Mouse (Mus musculus): ENCODE results near the gene St8sia1. TPM values are rescaled to one million over a fixed set of nuclear protein-coding genes. Genes with fewer than 3 reads are reported as not detected.
A peak's percentile ranks its signal among the peaks of the same experiment; 100 is the strongest.

The St8sia1 gene
- polyA plus RNA-seq, 1 experiment from 2014 or later = 2.3 TPM

DNA sequence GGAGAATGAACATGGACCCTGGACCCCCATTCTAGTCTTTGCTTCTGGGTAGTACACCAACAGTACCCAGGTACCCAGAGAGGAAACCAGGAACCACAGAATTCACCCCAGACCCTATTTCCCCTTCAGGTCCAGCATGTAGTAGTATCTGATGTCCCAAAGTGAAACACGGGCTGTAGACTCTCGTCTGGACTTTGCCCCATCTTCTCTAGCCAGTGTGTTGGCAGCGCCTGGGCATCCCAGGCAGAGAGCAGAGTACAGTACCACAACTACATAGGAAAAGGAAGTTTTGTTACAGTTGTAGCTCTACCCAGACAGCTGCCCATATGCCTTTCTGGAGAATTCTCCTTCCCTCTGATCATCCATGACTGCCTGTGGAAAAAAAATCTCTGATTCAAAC is 134.0 kb downstream of the St8sia1 start:
- Histone ChIP-seq H3K36me3 (ENCODE audit: insufficient read depth, low read length) (no peaks in the 10 kb centered on the region), H3K4me1 (replicated peaks; ENCODE audit: insufficient read depth, low read length) (no peaks in the 10 kb centered on the region), H3K9ac (ENCODE audit: low read depth, low read length) (no peak overlapping the region), H3K27ac (no peak overlapping the region), H3K4me2 (ENCODE audit: low read length) (no peak overlapping the region), H3K27me3 (ENCODE audit: insufficient read depth, low read length) (no peaks in the 10 kb centered on the region), H3K9me3 (replicated peaks; ENCODE audit: low read length) (no peaks in the 10 kb centered on the region), H3K4me3 (replicated peaks; ENCODE audit: low read depth, low read length) (no peak overlapping the region)
- ATAC-seq (replicated peaks; ENCODE audit: low FRiP score, low read depth) (no peak), DNase-seq (ENCODE audit: low spot score) (no peak)
- WGBS = 91% methylated on average over 3 of the region's 3 CpGs
- no peak for TF ChIP-seq CTCF (IDR thresholded peaks at IDR 0.05; ENCODE audit: low read depth)

DNA sequence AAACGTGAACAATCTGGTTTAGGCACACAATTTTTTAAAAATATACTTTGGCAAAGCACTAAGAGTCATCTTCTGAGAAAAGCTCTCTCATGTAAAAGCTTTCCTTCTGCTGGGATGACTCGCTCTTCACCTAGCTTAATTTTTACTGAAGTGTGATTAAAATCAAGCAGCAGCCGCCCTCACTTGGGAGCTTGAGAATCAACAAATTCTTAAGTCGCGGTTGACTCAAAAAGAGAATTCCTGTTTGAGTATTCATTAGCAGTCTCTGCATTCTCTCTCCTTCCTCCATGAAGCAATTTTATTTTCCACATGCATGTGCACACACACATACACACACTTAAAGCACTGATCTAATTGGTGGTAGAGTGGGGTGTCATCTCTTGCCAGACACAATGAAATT is 138.8 kb downstream of the St8sia1 start:
- no peak overlapping the region for H3K4me2 ChIP-seq (ENCODE audit: low read length)
- no peaks in the 10 kb centered on the region for H3K36me3 ChIP-seq (ENCODE audit: insufficient read depth, low read length)
- no peak overlapping the region for H3K9ac ChIP-seq (ENCODE audit: low read depth, low read length)
- H3K4me3 ChIP-seq (replicated peaks; ENCODE audit: low read depth, low read length) = no peak overlapping the region
- ATAC-seq (replicated peaks; ENCODE audit: low FRiP score, low read depth) (no peak), DNase-seq (ENCODE audit: low spot score) (no peak)
- no peak overlapping the region for H3K27ac ChIP-seq
- H3K4me1 ChIP-seq (replicated peaks; ENCODE audit: insufficient read depth, low read length) = no peaks in the 10 kb centered on the region
- no peaks in the 10 kb centered on the region for H3K27me3 ChIP-seq (ENCODE audit: insufficient read depth, low read length)
- 65% methylated on average over 5 of the region's 5 CpGs for whole genome bisulfite sequencing
- H3K9me3 ChIP-seq (replicated peaks; ENCODE audit: low read length) = no peaks in the 10 kb centered on the region
- no peak for TF ChIP-seq CTCF (IDR thresholded peaks at IDR 0.05; ENCODE audit: low read depth)

DNA sequence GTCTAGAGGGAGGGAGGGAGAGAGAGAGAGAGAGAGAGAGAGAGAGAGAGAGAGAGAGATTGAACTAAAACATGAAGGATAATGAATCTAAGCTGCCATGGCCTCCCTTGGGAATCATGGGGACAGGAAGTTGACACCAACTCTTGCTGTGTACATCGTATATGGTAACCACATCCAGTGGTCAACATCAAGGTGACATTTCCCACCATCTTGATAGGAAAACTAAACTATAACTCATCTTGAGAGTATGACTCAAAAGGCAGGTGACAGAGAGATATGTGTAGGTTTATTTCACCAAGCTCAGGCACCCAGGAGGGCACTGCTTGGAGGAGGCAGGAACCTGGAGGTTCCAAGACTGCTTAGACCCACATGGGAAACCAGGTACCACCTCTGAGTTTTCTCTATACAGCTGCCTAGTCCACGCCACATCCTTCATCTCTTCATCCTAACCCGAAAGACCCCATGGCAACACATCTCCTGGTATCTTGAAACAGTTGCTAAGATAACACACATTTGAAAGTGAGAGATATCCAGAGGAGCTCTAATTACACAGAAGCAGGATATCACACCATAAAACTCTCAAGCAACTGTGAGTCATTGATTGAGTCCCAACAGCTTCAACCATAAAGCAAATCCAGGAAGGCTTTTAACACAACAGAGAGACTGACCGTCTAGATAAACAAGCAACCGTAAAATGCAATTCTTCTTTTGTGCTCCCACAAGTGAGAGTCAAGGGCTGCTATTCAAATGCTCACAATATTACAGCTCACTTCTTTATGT is 141.1 kb downstream of the St8sia1 start:
- DNase-seq (ENCODE audit: low spot score) (no peak), ATAC-seq (replicated peaks; ENCODE audit: low FRiP score, low read depth) (no peak)
- Histone ChIP-seq H3K4me3 (replicated peaks; ENCODE audit: low read depth, low read length) (no peak overlapping the region), H3K4me1 (replicated peaks; ENCODE audit: insufficient read depth, low read length) (no peaks in the 10 kb centered on the region), H3K9me3 (replicated peaks; ENCODE audit: low read length) (no peaks in the 10 kb centered on the region), H3K9ac (ENCODE audit: low read depth, low read length) (no peak overlapping the region), H3K27ac (no peak overlapping the region), H3K4me2 (ENCODE audit: low read length) (no peak overlapping the region), H3K27me3 (ENCODE audit: insufficient read depth, low read length) (no peaks in the 10 kb centered on the region), H3K36me3 (ENCODE audit: insufficient read depth, low read length) (no peaks in the 10 kb centered on the region)
- WGBS = 43% methylated on average over 5 of the region's 5 CpGs
- no peak for TF ChIP-seq CTCF (IDR thresholded peaks at IDR 0.05; ENCODE audit: low read depth)

DNA sequence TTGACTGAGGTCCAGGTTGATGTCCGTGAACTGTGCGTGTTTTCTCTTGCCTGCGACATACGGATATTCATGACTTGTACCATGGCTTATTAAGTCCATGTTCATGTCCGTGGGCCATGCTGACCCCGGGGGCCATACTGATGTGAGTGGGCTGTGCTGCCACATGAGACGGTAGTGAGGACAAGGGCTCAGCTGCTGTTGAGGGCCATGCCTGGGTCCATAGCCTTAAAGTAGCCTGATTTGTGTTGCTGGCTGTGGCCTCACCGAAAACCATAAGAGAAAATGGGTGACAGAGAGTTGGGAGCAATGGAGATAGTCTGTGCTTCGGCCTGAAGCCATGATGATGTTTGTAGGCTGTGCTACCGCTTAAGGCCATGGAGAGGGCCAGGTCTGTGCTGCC is 145.9 kb downstream of the St8sia1 start:
- Histone ChIP-seq H3K9ac (ENCODE audit: low read depth, low read length) (no peak overlapping the region), H3K27ac (no peak overlapping the region), H3K4me2 (ENCODE audit: low read length) (no peak overlapping the region), H3K36me3 (ENCODE audit: insufficient read depth, low read length) (no peaks in the 10 kb centered on the region), H3K27me3 (ENCODE audit: insufficient read depth, low read length) (no peaks in the 10 kb centered on the region), H3K4me1 (replicated peaks; ENCODE audit: insufficient read depth, low read length) (no peaks in the 10 kb centered on the region), H3K4me3 (replicated peaks; ENCODE audit: low read depth, low read length) (no peak overlapping the region), H3K9me3 (replicated peaks; ENCODE audit: low read length) (no peaks in the 10 kb centered on the region)
- no peak for ATAC-seq (replicated peaks; ENCODE audit: low FRiP score, low read depth)
- DNase-seq (ENCODE audit: low spot score) = no peak
- 94% methylated on average over 10 of the region's 10 CpGs for WGBS
- no peak for TF ChIP-seq CTCF (IDR thresholded peaks at IDR 0.05; ENCODE audit: low read depth)

DNA sequence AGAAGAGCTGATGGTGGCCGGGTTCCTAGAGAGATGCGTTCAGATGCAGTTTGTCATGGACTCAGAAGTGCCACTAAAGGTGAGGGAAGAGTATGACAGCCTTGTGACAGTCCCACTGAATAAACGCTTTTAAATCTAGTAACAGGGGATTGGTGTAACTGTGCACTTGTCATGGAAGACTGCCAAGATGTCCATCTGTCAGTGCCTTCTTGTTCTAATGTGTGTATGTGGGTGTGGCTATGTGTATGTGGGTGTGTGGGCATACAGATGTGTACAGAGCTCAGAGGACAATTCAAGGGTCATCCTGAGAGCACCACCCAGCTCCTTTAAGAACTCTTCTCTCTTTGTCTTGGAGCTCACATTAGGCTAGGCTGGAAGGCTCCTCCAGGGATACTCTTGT is 148.7 kb downstream of the St8sia1 start:
- ATAC-seq (replicated peaks; ENCODE audit: low FRiP score, low read depth) (no peak), DNase-seq (ENCODE audit: low spot score) (no peak)
- Histone ChIP-seq H3K4me3 (replicated peaks; ENCODE audit: low read depth, low read length) (no peak overlapping the region), H3K4me2 (ENCODE audit: low read length) (no peak overlapping the region), H3K27me3 (ENCODE audit: insufficient read depth, low read length) (no peaks in the 10 kb centered on the region), H3K36me3 (ENCODE audit: insufficient read depth, low read length) (no peaks in the 10 kb centered on the region), H3K4me1 (replicated peaks; ENCODE audit: insufficient read depth, low read length) (no peaks in the 10 kb centered on the region), H3K9ac (ENCODE audit: low read depth, low read length) (no peak overlapping the region), H3K9me3 (replicated peaks; ENCODE audit: low read length) (no peaks in the 10 kb centered on the region), H3K27ac (no peak overlapping the region)
- 78% methylated on average over 3 of the region's 3 CpGs for WGBS
- TF ChIP-seq CTCF (IDR thresholded peaks at IDR 0.05; ENCODE audit: low read depth) = no peak

DNA sequence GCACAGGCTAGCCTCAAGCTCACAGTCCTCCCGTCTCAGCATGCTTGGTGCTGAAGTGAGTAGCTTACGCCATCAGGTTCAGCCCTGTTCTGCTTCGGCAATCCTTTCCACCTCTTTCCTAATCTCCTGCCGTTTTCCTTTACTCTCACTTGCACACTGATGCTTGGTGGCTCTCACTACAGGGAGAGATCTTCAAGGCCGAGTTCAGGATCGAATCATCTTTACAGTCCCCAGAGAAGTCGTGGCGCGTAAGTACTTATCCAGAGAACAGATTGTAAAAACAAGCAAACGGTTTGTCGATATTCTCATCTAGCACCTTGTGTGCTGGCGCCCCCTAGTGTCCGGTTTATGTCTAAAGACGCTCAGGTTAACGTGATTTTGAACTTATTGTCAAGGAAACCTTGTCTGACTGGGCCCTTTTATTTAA is 149.7 kb downstream of the St8sia1 start:
- Histone ChIP-seq H3K4me1 (replicated peaks; ENCODE audit: insufficient read depth, low read length) (no peaks in the 10 kb centered on the region), H3K9me3 (replicated peaks; ENCODE audit: low read length) (no peaks in the 10 kb centered on the region), H3K36me3 (ENCODE audit: insufficient read depth, low read length) (no peaks in the 10 kb centered on the region), H3K27me3 (ENCODE audit: insufficient read depth, low read length) (no peaks in the 10 kb centered on the region), H3K9ac (ENCODE audit: low read depth, low read length) (no peak overlapping the region), H3K27ac (no peak overlapping the region), H3K4me3 (replicated peaks; ENCODE audit: low read depth, low read length) (peak overlapping the region; percentile 33), H3K4me2 (ENCODE audit: low read length) (peak overlapping the region; percentile 54)
- WGBS = under 1% methylated on average over 15 of the region's 15 CpGs
- DNase-seq (ENCODE audit: low spot score) (peak; percentile 96), ATAC-seq (replicated peaks; ENCODE audit: low FRiP score, low read depth) (peak; percentile 62)
- TF ChIP-seq CTCF (IDR thresholded peaks at IDR 0.05; ENCODE audit: low read depth) = peak; percentile 92

Data from kidney, postnatal 0 days (tissue).